Mouse (Mus musculus): Measurements from ENCODE around the gene Zdhhc4. TPM values are rescaled to one million over a fixed set of nuclear protein-coding genes. Genes with fewer than 3 reads are reported as not detected.
A peak's percentile ranks its signal among the peaks of the same experiment; 100 is the strongest.

Zdhhc4 gene
- total RNA-seq (2021): 10 to 100 TPM; 41.8 to 47.1 TPM
- long read RNA-seq, experiment 1, transcript Zdhhc4-201 (8 exons, 1,364 nt): major isoform, 10 of 38 reads
- long read RNA-seq, experiment 1, partial matches to known transcripts: 0 of 38 reads
- long read RNA-seq, experiment 1, other reads (novel, unspliced or antisense): 28 of 38 reads
- long read RNA-seq, experiment 2, transcript Zdhhc4-201 (8 exons, 1,364 nt): major isoform, 17 of 43 reads
- long read RNA-seq, experiment 2, partial matches to known transcripts: 2 of 43 reads
- long read RNA-seq, experiment 2, other reads (novel, unspliced or antisense): 22 of 43 reads

DNA sequence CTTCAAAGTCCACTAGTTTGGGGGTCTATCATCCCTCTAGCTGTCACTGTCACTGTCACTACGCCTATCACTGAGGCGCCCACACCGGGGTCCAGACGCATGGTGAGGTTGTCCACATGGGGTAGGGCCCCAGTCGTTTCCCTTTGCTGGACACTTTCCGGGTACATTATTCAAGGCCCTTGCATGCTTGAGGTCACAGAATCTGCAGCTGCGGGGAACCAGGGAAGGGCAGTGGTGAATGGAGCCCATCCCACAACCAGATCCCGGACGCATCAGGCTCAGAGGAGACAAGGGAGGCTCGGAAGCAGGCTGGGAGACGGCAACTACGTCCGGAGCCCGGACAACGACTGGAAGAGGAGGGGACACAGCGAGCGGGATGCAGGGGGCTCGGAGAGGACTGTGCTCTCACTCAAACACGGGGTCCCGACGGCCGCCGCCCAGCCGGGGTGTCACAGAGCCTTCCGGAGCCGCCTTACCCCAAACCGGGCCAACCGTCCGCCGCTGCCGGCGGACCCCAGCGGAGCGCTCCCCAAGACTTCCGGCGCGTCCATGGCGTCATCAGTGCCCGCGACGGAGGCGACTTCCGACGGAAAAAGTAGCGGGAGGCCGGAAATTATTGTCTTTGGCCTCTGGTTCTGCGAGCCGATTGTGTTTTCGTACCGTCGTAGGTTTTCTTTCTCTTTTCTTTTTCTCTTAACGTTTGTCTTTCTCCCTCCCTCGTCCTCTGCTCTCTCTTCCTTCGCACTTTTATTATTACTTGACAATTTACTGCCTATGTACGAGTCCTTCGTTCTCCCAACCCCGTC lies at the start of gene Zdhhc4:
Gene Zdhhc4 (minus strand): TSS at position 567 of the 806 bp plus-strand sequence.
- DNase-seq (ENCODE audit: low spot score in 2 of 2): peak; percentile 86 to 94

DNA sequence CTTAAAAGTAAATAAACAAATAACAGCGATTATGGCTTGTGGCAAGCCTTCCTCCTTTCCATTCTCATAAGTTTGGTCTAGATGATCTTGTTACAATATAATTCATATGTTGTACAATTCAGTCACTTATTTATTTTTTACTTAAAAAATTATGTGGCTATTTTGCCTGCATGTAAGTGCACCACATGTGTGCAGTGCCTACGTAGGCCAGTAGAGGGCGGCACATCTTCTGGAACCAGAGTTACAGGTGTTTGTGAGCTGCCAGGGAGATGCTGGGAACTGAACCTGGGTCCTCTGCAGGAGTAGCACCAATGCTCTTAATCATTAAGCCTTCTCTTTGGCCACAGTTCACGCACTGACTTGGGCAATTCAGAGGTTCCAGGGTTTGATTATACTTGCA lies 47.1 kb upstream of the Zdhhc4 start:
- DNase-seq (ENCODE audit: low spot score in 2 of 2): no peak

DNA sequence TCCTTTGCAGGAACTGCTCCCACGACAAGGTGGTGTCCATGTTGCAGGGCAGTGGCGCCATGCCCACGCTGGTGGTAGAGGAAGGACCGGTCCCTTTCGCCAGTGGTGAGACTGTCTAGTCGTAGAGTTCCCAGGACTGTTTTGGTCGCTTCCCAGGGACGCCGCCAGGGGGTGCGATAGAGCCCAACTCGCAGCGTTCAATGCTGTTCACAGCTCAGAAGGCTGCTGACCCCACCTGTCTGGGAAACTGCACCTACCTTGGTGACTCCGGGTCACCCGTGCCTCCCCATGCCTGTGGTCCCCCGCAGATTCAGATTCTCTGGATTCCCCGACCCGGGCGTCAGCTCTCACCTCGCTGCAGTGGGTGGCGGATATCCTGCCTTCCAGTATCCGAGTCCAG lies 46.2 kb upstream of the Zdhhc4 start:
- DNase-seq (ENCODE audit: low spot score in 2 of 2): peak; percentile 54 to 62

DNA sequence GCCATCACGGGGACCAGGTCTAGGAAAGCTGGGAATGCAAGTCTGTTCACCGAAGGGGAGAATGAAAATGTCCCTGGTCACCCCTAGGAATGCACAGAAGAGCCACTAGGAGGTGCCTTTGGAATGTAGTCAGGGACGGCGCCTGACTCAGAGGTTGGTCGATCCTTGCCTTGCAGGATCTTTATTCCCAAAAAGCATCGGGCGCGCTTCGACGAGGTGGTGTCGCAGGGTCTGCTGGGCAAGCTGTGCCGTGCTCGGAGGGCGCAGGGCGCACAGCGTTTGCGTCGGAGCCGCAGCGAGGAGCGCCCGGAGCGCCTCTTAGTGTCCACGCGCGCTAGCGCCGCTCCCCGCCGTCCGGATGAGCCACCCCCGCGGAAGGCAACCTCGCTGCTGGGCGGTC lies 43.8 kb upstream of the Zdhhc4 start:
- no peak for DNase-seq (ENCODE audit: low spot score in 2 of 2)

DNA sequence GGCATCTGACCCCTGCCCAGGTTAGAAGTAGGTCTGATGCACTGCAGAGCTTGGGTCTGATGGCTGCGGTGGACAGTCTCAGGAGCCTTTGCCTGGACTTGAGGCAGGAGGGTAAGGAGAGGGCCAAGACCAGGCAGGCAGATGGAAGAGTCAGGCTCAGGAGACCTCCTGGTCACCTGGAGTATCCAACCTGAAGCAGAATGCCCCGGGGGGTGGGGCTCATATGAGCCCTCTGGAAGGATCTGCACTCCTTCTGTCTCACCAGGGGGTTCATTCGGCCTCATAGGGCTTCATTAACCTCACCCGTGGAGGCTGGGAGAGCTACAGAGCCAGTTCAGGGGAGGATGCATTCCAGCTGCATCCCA lies 42.1 kb upstream of the Zdhhc4 start:
- DNase-seq (ENCODE audit: low spot score in 2 of 2): no peak

DNA sequence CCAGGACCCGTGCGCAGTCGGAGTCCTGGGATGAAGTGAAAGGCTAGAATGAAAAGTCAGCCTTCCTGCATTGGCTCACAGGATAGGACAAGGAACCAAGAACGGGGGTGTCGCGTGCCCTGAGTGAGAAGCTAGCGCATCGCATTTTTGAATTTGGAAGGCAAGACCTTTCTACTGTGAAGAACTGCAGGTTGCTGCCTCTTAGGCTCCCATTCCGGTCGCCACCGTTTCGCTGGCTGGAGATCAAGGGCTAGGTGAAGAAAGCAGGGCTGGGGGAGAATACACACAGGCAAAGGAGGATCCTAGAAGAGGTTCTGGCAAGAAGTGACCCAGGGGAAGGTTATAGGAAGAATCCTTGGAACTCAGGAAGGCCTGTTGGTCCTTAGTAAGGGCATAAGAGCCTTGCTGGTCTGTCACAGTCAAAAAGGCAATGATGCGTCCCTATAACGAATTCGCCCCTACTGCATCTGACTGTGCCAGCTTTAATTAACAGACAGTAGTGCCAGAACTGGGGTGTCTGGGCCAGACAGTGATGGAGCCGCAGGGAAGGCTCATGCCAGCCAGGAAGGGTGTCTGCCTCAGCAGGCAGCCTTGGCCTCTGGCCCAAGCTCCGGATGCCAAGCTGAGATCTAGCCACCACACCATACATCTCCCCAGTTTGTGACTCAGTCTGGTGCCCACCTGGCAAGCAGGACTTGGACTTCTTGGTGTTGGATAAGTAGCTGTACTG lies 41.5 kb upstream of the Zdhhc4 start:
- no peak for DNase-seq (ENCODE audit: low spot score in 2 of 2)

DNA sequence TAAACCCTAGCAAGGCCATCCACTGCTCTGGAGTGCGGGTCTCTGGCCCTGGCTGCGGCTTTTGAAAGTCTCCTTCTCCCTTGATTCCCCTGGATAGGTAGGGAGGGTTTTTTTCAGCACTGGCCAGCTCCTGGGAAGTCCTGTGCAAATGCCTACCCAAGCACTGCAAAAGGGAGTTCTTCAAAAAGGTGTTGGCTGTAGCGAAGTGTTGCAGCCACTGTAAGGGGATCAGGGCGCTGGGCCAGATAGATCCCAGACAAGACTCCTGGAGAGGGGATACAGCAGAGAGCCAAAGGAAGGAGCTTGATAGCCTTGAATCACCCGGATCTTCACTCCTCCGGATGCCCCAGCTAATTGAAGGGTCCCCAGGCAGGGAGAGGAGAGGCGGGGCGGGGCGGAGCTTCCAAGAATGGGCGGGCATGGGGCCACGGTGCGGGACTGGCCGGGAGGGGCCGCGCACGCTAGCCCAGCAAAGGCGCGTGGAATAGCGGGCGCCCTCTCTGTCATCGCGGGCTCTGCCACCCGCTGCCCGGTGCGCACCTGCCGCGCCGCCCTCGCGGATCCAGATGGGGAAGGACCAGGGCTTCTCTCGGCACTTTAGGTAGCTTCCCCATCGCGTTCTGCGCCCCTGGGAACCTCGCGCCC lies 40.7 kb upstream of the Zdhhc4 start:
- DNase-seq (ENCODE audit: low spot score in 2 of 2): no peak

DNA sequence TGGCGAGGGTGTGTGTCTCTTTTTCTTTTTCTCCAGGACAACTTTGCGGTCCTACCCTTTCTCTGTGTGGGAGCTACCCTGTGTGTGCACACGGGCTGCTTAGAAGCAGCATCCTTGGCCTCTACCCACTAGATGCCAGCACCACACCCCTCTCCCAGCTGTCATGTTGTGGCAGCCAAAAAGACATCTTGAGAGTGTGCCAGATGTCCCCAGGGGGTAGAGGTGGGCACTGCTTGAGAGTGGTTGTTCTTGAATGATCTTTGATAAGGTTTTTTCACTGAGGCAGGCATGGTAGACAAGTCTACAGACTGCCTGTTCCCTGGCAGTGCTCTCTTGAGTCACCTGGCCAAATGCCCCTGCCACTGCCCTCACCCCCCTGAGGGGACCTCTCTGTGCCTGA lies 38.9 kb upstream of the Zdhhc4 start:
- DNase-seq (ENCODE audit: low spot score in 2 of 2): no peak

DNA sequence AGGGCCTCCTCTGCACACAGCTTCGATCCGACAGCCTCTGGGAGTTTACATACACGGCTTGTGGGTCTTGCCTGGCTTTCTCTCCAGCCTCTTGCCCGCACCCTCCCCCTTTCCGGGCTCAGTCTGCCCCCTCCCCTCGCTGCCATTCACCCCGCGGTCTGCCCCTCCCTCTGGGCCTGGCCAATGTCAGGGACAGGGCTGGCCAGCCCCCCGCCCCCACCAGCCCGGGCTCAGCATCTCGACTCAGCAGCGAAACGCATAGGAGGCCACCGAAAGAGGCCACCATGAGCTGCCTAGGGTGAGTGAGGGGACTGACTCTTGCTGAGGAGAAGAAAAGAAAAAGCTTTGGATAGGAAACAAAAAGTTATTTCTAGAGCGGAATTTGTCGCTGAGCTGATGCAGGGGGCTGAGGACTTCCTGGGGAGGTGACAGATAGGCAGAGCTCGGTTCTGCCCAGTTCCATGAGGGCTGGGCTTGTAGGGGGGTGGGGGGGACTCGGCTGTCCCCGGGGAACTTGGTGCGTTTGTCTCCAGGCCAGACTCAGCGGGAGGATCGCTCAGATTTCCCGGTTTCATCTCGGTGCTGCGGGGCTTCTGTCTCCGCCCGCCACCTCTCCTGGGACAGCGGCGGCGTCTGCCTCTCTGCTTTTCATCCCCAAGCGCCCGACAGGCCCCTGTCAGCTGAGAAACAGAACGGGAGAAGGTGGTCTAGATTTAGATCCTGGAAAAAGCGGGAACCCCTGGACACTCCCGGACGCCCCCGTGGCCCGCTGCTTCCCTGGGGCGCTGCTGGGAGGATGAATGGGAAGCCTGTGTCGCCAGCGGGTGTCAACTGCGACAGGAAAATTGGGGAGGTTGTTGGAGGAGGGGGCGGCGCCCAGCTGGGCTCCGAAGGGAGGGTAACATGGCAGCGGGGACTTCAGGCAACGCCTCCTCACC lies 34.9 kb upstream of the Zdhhc4 start:
- no peak for DNase-seq (ENCODE audit: low spot score in 2 of 2)

DNA sequence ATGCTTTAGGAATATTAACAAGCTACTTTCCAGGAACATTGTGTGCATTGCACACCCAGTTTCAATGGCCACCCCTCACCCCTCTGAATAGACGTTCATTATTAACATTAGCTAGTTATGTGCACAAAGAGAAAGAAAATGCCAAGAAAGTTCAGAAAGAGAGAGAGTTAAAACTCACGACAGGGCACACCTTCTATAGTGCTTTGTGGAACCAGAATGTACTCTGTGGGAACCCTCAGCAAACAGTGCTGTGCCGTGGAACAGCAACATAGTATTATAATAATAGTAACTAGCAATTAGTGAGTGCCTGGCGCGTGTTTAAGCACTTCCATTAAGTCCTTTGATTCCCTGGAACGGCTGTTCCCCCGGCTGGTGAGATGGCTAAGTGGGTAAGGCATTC lies 32.4 kb upstream of the Zdhhc4 start:
- DNase-seq (ENCODE audit: low spot score in 2 of 2): no peak

DNA sequence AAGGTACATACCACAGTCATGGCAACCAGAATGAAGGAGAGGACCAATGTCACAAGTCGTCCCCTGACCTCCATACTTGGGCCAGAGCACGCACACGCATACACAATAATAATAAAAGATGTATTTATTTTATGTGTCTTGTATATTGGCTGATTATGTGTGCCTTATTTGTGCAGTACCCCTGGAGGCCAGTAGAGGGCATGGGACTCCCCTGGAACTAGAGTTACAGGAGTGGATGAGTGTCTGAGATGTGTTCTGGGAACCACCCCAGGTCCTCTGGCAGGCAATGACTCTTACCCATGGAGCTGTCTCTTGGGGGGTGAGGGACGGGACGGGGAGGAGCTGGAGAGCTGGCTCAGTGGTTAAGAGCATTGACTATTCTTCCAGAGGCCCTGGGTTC lies 30.9 kb upstream of the Zdhhc4 start:
- DNase-seq (ENCODE audit: low spot score in 2 of 2): no peak

DNA sequence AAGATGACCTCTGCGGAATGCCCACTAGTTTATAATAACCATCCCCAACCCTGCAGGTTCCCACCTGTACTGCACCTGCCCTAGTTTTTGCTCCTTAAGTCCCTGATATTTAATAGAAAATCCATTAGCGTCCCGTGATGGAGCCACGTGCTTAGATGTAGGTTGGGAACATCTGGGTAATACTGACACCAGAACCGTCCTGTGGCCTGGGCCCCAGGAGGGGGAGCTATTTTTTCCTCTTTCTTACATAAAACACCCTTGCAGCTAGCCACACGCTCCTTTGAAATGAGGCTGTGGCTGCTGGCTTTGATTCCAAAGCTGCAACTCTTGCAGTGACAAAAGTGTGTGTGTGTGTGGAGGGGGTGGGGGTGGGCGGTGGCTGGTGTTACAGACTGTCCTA lies 30.2 kb upstream of the Zdhhc4 start:
- DNase-seq (ENCODE audit: low spot score in 2 of 2): no peak

DNA sequence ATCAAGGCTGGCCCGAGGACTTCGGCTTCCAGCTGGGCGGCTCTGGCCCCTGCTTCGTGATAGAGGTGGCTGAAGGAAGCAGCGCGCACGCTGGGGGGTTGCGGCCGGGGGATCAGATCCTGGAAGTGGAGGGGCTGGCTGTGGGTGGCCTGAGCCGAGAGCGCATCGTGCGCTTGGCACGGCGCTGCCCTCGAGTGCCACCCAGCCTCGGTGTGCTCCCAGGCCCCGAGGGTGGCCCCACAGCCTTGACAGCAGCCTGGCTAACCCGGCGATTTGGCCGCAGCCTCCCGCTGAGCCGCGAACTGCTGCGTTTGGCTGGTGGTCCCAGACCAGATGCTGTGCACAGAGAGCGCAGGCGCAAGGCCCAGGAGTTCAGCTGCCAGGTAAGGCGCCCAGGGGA lies 28.5 kb upstream of the Zdhhc4 start:
- no peak for DNase-seq (ENCODE audit: low spot score in 2 of 2)

DNA sequence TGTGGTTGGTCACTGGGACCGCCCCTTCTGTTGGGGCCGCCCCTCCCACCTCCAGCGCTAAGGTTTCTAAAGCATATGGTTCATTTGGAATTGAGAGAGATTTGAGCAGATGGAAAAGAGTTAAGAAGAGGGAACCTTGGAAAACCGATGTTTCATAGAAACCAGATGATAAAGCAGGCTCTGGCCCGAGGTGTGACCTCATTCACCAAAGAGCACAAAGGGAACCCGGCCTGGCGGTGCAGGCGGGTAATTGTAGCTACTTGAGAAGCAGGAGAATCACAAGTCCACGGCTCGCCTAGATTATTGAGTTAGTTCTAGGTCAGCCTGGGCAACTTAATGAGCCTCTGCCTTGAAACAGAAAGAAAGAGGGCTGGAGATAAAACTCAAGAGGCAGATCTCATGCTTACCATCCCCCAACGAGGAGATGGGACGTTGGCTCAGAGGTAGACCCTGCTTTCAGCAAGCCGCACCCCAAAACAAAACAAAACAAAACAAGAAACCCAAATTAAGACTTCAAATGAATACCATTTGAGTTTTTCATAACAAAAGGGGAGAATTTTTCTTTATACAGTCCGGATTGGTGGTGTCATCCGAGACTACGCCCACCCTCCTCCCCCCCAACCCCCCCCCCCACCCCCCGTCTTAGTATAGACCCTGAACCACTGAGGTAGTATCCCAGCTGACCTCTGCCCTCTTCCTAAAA lies 27.8 kb upstream of the Zdhhc4 start, which contains the start of gene Grid2ip:
Gene Grid2ip (plus strand): TSS at position 653 of the 703 bp plus-strand sequence.
- no peak for DNase-seq (ENCODE audit: low spot score in 2 of 2)

DNA sequence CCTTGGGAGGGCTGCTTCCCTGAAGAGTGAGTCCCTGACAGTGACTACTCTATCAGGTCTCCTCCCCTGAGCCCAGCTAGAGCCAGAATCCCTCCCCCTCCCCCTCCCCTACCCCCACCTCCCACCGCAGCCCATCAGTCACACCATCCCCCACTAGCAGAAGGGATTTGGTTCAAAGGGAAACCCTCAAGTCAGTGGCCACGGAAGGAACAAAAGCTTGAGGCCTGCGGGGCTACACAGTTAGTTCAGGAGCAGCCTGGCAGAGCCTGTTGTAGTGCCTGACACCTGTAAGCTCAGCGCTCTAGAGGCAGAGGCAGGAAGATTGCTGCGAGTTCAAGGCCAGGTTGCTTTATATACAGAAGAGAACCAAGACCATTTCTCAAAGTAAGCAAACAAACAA lies 27.0 kb upstream of the Zdhhc4 start:
- no peak for DNase-seq (ENCODE audit: low spot score in 2 of 2)

DNA sequence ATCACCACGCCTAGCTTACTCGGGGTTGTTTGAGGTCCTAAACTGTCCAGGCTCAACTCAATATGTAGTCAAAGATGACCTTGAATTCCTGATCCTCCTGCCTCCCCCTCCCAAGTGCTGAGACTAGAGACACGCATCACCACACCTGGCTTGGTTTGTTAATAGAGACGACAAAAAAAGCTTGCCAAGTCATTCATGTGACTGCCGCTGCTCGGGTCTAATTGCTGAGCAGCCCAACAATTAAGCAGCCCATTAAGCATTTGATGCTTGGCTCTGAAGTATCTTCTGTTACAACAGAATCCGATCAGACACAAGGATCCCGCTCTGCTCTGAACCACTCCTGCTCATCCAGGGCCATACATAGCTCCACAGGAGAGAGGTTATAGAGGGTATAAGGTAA lies 17.3 kb upstream of the Zdhhc4 start:
- DNase-seq (ENCODE audit: low spot score in 2 of 2): no peak

DNA sequence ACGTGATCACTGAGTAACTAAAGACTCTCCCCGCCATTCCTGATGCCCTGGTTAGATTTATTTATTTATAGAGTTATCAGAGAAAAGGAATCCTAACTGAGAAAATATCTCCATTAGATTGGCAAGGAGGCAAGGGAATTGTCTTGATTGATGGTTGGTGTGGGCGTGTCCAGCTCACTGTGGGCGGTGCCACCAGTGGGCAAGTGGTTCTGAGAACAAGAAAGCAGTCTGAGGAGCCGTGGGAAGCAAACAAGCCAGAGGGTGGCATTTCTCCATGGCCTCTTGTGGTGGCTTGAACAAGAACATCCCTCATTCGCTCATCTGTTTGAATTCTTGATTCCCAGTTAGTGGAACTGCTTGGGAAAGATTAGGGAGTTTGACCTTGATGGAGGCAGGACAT lies 10.5 kb upstream of the Zdhhc4 start:
- no peak for DNase-seq (ENCODE audit: low spot score in 2 of 2)

DNA sequence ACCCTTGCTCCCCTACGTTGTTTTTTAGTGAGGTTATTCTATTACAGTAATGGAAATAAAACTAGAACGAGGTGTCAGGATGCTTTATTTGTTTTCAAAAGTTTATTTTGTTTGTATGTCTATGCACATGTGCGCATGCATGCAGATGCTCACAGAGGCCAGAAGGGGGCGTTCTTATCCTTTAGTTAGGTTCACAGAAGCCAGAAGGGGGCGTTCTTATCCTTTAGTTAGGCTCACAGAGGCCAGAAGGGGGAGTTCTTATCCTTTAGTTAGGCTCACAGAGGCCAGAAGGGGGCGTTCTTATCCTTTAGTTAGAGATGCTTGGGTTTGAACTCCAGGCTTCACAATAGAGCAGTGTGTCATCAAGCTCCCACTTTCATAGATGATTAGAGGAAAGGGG lies 7.5 kb upstream of the Zdhhc4 start:
- DNase-seq (ENCODE audit: low spot score in 2 of 2): no peak

DNA sequence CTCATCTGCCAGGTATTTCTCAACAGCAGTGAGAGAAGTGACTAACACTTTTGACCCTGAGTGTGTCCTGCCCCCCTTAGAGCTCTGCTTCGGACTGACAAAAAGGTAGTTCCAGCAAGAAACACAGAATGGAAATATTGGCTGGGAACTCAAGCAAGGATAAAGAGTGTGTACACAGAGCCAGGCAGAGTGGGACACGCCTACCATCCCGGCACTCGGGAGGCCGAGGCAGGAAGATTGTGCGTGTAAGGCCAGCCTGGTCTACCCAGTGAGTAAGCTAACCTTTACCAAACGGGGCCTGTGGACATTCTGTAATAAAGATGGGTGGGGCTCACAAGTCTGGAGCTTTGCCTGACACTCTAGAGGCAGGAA lies 6.0 kb upstream of the Zdhhc4 start:
- no peak for DNase-seq (ENCODE audit: low spot score in 2 of 2)
